Mouse (Mus musculus) cerebellum, postnatal 36 days (tissue): ENCODE measurements at regions not wholly inside any gene's neighbourhood (a gene's known extent, or its start where the extent isn't known, plus 50 kb on each side); places are given as distances from the start of the nearest gene placed in this dataset.

Experiments
- DNase-seq, 2 experiments: peaks; one replicate each; pipeline ENCODE4 v3.0.0; 2021 to 2022; ENCODE audit warnings: mixed read lengths in 2 of 2

DNA sequence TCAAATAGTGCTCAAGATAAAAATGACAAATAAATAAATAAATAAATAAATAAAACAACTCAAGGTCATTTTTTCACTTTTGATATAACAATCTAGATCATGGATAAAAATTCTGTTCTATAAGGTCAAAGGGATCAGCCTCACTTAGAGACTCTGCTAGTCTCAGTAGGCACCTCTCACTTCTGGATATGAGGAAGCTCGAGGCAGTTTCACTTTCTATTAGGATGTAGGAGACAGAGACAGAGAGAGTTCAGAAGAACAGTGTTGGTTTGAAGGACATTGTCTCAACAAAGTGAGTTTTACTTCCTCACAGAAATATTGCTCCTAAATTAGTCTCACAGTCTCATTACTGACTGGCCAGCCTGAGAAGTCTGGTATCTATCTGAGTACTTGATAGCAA, 458.9 kb downstream of the Trib2 start:
- DNase-seq, result no peak

DNA sequence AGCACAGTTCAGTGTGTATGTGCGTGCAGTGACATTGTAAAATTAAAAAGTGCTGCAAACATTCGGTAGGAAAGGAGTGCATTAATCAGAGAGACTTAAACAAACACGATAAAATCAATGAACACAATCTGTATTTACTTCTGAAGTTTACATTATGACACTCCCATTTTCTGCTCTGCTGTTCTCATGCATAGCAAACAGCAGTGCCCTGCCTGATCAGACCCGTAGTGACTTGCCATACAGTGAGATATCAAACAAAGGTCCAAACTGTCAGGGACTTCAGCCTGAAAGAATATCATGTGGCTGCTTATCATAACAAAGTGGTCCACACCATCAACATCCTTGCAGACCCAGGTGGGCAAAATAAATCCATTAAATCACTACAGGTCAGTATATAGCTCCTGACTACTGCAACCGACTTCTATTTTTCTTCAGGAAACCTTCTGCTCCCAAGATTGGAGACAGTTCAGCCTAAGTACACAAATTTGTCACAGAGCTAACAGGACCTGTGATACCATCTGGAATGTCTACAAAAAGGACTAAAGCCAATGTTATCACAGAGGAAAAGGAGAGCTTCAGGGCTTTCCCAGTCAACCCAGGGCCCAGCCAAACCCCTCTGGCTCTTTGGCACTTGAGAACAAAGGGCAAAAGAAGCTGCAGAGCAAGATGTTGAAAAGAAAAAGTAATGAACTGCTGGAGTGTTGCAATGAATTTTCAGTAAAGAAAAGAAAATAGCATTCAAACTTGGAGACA, 495.8 kb downstream of the Trib2 start:
- DNase-seq, result no peak

DNA sequence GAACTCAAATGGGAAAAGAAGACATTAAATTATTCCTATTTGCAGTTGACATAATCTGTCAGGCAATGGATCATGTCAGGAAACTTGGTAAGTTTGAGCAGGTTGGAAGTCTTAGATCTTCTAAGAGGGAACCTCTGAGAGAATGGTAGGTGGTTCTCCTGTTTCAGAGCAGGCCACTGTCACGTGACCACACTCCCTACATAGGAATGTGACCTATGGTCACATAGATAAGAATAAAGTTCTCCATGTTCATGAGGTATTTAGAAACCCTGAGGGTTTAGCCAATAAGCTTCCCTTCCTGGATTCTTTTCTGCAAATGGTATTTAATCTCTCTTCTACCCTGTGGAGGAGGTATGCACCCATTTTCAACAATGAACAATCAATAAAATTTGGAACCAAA, 497.1 kb downstream of the Trib2 start:
- DNase-seq, result no peak

DNA sequence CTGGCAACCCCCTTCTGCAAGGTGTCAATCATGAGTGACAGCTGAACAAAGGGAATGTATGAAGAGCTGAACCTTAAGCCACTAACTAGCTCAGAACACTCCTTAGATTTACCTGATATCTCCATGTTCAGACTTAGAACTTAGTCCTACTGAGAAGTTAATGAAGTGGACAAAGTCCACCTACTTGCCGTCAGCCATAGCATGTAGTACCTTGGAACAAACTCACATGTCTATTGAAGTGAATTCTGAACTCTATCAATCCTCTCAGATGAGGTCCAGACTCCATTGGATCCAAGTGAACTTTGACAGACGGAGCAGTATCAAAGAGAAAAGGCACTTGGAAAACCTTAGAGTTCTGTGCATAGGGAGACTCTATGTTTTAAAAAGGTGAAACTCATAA, 521.8 kb downstream of the Trib2 start:
- no peak for DNase-seq

DNA sequence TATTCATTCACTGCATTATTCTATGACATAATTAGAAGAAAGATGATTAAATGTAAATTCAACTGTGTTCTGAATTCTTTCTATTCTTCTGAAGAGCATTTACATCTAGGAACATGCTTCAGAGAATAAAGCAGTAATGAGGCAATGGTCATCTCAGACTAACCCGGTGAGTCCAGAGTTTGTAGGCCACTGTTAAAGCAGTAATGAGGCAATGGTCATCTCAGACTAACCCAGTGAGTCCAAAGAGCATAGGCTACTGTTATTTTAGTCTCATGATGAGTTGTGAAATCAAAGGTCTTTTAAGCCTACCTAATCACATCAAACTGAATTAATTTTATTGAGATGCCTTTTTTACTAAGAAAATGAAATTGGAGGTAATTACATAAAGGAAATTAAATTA, 554.6 kb downstream of the Trib2 start:
- no peak for DNase-seq

DNA sequence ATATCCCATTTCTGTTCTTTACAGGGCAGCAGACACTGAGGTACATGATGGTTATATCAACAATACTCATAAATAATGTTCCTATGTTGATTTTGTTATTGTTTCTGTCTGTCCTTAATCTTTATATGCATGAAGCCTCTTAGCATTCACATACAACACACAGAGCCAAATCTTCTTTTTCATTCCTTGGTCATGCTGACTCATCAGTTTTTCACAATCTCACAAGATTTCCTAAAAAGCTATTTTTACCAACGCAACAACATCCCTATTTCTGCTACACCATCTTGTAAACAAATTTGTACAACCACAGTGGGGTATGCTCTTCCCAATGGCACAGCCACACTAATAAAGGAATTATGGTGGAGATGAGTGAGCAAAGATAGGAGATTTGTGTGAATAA, 555.1 kb downstream of the Trib2 start:
- no peak for DNase-seq

DNA sequence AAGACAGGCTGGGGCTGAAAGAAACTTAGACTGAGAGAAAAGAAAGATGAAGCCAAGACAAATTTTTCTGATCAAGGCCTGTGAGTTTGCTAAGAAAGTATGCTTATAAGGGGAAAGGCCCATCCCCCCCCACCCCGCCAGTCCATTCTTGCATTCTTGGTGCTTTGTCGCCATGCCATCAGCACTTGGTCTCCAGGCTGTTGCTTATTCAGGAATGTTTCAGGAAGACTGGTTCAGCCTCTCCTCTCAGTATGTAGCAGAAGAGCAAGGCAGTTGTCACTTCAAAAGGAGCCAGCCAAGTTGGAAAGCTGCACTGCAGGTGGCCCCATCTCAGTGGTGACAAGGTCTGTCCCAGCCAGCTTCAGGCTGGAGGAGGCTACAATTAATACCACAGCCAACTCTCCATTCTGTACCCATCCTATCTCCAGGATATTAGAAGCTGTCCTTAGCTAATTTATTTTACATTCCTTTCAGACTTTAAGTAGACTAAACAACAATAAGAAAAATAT, 555.8 kb downstream of the Trib2 start:
- DNase-seq, result no peak

DNA sequence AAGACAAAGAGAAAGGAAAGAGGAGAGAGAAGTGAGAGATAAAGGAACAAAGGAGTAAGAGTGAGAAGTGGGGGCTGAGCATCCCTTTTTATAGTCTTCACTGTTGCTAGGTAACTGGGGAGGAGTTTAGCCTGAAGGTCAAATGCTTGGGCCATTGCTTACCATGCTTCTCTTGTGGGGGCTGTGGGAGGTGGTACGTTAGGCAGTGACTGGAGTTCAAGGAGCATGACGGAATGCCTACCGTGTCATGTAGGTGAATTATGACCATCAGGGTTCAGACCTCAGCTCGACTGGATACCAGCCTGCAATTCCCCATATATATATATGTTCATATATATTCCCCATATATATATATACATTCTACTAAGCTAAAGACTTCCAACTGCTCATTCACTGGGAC, 571.8 kb downstream of the Trib2 start:
- no peak for DNase-seq

DNA sequence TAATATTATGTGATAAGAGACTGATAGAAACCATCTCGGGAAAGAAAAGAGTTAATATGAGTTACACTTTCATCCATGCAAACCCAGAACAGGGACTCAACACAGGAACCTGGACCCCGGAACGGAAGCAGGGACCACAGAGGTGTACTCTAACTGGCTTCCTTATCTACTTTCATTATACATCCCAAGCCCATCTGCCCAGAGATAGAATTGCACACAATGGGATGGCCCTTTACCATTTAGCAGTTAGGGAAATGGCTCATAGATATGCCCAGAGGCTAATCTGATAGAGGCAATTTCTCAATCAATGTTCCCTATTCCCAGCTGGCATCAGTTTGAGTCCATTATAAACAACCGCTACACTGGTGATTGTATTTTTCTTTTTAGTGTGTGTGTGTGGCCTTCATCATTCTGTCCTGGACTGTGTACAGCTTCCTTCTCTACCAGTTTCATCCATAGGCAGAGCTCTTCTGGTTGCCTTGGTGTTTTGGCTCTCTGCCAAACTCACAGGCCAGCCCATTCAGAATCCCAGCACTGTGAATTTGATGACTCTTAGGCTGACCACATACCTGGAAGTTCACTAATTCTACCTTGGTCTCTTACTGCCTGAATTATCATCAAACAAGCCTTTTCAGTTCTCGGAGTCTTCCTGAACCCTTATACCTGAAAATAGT, 594.1 kb downstream of the Trib2 start:
- no peak for DNase-seq

DNA sequence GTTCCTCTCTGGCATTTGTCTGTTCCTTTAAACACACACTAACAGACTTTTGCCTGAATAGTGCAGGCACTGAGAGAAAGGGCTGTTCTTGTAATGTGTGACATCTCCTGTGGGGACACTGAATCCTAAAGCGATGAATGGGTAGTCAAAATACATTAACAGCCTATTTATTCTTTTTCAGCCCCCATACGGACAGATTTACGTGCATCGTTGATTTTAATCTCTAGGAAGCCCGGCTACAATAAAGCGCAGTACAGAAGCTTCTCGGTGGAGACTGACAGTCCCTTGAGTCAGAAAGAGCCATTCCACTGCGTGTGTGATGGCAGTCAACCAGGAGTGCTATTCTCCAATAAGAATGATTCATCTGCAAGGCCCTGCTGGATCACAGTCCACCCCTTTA, 598.2 kb downstream of the Trib2 start:
- no peak for DNase-seq

DNA sequence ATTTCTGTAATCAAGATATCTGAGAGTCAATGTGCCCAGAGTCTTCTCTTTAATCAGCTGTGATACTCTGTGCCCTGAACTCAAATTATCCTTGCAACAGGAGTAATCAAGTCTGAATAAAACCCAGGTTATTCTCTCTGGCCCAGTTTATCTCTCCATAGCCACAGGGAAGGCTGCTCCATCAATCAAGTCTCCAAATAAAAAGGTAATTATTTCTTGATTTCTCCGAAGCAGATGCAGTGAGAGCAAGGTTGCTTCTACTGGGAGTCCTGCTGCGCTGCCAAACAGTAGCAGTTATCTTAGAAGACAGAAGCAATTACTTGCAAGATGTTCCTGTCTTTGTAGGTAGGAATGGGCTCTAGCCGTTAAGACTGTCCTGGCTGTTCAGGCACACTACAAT, 600.5 kb downstream of the Trib2 start:
- DNase-seq, result no peak

DNA sequence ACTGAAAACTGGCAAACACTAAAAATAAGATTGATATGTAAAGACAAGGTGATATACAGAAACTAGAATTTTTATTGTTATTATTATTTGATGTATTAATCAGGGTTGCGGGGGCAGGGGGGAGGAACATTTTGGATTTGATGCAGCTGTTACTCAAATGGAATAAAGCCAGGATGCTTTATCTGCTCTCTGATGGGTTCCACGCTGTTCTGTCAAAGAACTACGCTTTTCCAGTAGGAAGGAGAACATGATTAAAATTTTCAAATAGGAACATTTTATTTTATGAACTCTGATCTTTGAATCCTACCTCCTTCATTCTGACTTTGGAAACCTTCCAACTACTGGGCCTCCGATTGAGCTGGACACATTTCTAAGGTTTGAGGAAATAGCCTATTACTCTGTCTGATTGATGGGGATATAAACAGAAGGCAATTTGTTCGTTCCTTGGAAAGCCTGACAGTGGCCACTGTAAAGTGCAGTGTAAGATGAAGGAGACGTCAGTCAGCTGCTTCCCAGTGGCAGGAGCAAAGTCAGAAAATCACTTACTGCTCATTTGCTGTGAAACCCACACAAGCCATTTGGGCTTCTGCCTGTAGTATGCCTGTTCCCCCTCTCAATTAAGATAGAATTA, 642.2 kb downstream of the Trib2 start:
- DNase-seq, result no peak

DNA sequence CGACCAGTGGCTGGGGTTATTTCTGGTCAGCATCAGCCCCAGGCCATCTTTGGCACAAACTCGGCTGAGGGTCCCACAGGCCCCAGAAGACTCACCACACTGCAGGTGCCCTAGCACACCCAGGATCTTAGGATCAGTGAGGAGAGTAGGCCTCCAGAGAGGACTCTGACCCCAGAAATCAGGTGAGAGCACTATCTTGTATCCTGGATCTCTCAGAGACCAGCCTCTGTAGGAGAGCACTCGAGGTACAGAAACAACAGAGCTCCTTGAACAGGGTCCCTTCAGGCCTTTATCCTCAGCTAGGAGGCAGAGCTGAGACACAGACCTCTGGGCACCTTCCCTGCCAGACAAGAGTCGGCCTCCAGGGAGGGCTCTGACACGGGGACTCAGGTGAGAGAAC, 654.1 kb downstream of the Trib2 start:
- DNase-seq, result no peak

DNA sequence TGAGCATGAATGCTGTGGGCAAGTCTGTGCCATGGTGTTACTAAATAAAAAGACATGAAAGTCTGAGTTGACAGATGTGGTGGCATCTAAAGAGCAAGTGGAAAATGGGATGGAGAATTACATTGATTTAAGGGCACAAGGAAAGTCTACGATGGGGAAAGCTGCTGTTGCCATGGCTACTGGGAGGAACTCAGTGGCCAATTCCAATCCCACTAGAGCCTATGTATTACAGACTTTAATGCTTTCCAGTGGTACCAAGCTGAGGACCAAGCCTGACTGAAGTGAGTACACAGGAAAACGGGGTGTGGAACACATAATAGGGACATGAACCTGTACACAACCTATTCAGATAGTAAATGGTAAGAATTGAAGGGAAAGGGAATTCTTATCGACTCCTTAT, 654.9 kb downstream of the Trib2 start:
- no peak for DNase-seq

DNA sequence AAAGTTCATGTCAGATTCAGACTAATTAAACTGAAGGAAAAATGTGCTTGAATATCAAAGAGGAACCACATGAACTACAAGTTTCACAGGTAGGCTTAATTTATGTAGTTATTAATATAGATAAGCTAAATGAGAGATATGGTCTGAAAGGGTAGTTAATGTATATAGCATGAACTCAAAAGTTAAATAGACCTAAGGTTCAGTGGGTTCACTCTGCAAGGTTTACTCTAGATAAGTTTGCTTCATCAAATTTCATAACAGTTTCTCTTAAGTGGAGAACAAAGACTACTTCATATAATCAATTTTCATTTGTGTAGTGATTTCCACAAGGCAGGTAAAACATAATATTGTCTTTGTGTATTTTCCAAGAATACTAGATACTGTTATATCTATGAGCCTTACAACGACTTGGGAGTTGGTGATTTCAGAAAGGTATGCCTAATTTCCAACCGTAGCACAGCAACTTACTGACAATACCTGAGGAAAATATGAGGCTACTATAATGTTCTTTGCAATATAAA, 656.2 kb downstream of the Trib2 start:
- no peak for DNase-seq

DNA sequence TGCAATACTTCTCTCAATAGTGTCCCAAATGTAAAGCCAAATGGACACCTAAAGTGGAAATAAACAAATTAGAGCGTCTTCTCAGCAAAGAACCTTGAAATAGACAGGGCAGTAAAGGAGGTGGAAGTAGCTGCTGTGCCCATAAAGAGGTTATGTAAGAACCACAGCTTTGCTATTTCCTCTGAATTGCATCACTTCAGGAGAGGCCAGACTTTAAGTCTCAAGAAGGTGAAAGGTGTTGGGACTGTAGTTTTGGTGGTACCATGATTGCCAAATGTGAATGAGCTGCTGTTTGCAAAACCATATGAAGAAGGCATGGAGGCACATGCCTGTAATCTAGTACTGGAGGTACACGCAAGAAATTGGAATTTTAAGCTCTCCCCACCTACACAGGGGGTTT, 670.3 kb downstream of the Trib2 start:
- no peak for DNase-seq

DNA sequence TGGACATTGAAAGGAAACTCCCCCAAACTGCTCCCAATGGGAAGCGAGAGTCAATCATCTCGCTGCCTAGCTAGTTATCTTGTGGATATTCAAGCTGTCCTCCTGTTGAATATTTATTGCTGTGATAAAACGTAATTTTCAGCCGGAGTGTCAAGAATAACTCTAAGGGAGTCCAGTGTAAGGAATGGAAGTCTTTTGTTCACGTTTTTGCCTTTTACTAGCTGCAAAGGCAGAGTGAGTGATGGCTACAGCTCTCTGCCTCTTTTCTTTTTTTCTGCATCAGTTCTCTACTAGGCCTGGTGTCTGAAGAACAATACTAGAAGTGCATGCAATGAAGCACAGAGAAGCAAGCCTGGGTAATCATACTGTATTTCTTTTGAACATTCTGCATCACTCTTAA, 679.7 kb downstream of the Trib2 start:
- DNase-seq, result no peak

DNA sequence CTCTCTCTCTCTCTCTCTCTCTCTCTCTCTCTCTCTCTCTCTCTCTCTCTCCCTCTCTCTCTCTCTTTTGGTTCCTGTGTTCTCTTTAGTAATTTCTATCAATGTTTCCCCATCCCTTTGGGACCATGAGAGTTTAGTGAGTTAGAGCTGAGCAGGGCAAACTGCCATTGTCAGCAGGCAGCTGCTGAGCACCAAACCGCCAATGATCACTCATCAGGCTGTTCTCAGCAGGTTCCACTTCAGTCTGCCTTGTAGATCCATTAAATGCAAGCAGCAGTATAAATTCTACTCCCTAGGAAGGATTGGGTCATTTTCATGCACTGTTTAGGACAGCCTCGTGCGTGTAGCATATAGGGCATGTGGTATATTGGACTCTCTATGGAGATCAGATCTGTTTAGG, 692.5 kb downstream of the Trib2 start:
- DNase-seq, result no peak

DNA sequence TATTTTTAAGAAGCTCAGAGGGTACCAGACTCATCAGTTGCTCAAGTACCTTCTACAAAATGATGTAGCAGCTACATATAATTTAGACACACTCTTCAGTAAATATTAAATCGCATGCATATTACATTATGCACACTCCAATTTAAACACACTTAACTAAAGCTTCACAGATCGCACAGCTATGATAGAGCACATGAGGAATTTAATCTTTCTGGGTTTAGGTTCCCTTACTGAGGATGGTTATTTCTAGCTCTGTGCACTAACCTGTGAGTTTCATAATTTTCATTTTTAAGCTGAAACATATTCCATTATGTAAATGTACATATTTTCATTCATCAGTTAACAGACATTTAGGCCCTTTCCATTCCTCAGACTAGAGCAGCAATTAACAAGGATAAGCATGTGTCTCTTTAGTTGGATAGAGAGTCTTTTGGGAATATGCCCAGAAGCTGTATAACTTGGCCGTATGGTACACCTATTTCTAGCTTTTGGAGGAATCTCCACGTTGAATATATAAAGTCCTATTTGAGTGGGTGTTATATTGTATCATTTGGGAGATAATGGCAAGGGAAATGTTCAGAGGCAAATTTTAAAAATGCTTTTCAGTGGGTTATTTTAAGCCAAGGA, 694.0 kb downstream of the Trib2 start:
- no peak for DNase-seq

DNA sequence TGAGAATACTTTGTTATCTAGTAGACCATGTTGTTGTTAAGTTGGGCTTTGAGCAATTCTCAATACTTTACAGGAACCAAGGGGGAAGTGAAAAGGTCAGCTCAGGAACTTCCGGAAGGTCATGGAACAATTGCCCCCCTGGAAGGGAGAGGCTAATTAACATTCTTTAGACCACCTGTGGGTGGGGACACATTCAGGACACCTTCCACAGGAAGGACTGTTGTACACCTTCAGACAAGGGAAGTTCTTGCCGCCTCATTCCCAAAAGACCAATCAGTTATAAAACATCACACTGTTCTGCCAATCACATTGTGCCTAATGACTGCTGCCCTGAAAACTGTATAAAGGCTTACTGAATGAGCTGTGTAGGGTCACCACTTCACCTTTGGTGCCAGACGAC, 701.2 kb downstream of the Trib2 start:
- DNase-seq, result no peak

DNA sequence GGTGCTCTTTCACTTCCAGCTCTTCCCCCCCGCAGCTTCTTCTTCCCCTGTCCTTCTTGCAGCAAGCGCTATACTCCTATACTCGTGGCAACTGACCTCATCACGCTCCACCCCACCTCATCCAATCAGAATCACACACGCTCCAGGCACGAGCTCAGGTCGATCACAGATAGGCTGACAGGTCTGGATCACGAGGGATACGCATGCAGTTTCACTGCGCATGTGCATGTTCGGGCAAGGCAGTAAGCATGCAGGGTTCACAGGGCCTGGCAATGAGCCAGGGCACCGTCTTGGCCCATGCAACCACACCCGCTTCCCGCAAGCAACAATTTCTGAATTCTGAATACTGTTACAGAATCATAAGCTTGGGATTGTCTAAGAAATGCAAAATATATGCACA, 701.9 kb downstream of the Trib2 start:
- no peak for DNase-seq

DNA sequence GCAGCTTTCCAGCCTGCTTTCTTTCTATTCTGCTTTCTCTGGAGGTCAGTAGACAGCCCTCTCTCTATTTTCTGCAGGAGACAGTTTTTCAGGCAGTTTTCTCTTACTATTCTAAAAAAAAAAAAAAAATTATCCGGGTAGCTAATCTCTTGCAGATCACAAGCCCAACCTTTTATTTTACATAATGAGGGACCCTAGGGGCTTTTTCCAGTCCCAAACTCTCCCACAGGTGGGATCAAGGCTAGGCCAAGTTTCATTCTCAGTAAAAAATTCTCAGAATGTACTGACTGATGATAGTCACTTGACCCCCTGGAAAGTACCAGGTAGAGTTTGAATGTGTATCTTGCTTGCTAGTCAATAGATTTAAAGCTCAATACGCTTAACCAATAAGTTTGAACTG, 705.7 kb downstream of the Trib2 start:
- DNase-seq, result no peak

DNA sequence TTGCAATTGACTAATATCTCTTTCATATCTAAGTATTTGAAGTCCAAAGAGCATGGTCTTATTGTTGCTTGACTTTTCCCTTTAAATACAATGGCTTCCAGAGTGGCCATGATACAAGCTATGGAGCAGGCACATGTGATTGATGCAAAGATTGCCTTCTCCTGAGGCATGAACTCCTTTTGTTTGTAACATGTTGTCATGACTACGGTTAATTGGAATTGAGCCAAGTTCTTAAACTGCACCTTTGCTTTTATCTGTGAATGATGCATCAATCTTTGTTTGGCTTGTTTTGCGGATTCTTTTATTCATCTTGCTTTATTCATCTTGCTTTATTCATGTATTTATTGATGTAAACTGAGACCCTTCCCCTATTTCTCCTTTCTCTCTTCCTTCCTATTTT, 711.8 kb downstream of the Trib2 start:
- DNase-seq, result no peak

DNA sequence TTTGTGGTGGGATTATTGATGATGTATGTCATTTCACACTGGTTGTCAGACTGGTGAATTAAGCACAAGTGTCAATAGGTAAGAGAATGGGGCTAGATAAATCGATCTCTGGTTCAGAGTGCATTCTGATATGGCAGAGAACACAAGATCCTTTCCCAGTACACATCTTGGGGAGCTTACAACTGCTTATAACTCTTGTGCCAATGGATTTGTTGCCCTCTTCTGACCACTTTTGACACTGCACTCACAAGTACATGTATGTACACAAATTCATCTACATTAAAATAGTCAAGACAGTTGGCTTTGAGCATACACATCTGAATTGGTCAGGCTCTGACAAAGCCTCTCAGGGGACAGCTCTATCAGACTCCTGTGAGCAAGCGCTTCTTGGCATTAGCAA, 738.1 kb downstream of the Trib2 start:
- DNase-seq, result no peak
